Mouse (Mus musculus) neural tube, embryonic 10.5 days (tissue): ENCODE measurements around the gene Nup107.
"Not testable (repeated sequence)": the region's sequence is repeated elsewhere in the genome, so short reads cannot be mapped to it uniquely, and the experiment has no call there.

ENCODE experiments used
- DNase-seq: peaks from one replicate; pipeline ENCODE4 v3.0.0-alpha.2; 2017; ENCODE audit warnings: low spot score; ENCODE audit errors: extremely low spot score

Nup107 gene

GRCm38 (mm10) chr10:117738140-117738921 is 54.2 kb downstream of the Nup107 start:
- no peak for DNase-seq

- not testable (repeated sequence) for DNase-seq
Measured at GRCm38 (mm10) chr10:117737498-117737897, 55.0 kb downstream of the Nup107 start.

GRCm38 (mm10) chr10:117737075-117737474 is 55.4 kb downstream of the Nup107 start:
- no peak for DNase-seq

GRCm38 (mm10) chr10:117736573-117736972 is 55.9 kb downstream of the Nup107 start:
- DNase-seq, result no peak

GRCm38 (mm10) chr10:117735396-117735795 is 57.1 kb downstream of the Nup107 start:
- not testable (repeated sequence) for DNase-seq

GRCm38 (mm10) chr10:117734104-117734852 is 58.2 kb downstream of the Nup107 start:
- DNase-seq, result not testable (repeated sequence)

GRCm38 (mm10) chr10:117733626-117734025 is 58.9 kb downstream of the Nup107 start:
- not testable (repeated sequence) for DNase-seq

- no peak for DNase-seq
Measured at GRCm38 (mm10) chr10:117732962-117733592, 59.4 kb downstream of the Nup107 start.

GRCm38 (mm10) chr10:117732184-117732583 is 60.3 kb downstream of the Nup107 start:
- no peak for DNase-seq

- DNase-seq, result no peak
Measured at GRCm38 (mm10) chr10:117731244-117732101, 61.0 kb downstream of the Nup107 start.

- DNase-seq, result no peak
Measured at GRCm38 (mm10) chr10:117730637-117731203, 61.8 kb downstream of the Nup107 start.

GRCm38 (mm10) chr10:117730140-117730539 is 62.4 kb downstream of the Nup107 start:
- no peak for DNase-seq

GRCm38 (mm10) chr10:117729139-117729814 is 63.2 kb downstream of the Nup107 start:
- DNase-seq, result no peak

GRCm38 (mm10) chr10:117728574-117728973 is 63.9 kb downstream of the Nup107 start:
- DNase-seq, result no peak

- no peak for DNase-seq
Measured at GRCm38 (mm10) chr10:117727518-117728110, 64.9 kb downstream of the Nup107 start.

- DNase-seq, result no peak
Measured at GRCm38 (mm10) chr10:117726888-117727385, 65.6 kb downstream of the Nup107 start.

- no peak for DNase-seq
Measured at GRCm38 (mm10) chr10:117726350-117726749, 66.2 kb downstream of the Nup107 start.

- no peak for DNase-seq
Measured at GRCm38 (mm10) chr10:117725671-117726070, 66.8 kb downstream of the Nup107 start.

GRCm38 (mm10) chr10:117724804-117725361 is 67.6 kb downstream of the Nup107 start:
- DNase-seq, result no peak
